Mouse (Mus musculus): ENCODE data around the gene Zfp846.

- TF ChIP-seq FLI1 (IDR thresholded peaks at IDR 0.05; ENCODE audit: low read length) (no peak), GATA1 (IDR thresholded peaks at IDR 0.05; ENCODE audit: borderline replicate concordance, low read length) (no peak)
Measured at GRCm38 (mm10) chr9:20551781-20552275, 29.3 kb upstream of the Zfp846 start.
